Mouse (Mus musculus): ENCODE measurements around the gene Hbb-bt.
"Not testable (repeated sequence)": the region's sequence is repeated elsewhere in the genome, so short reads cannot be mapped to it uniquely, and the experiment has no call there.

Hbb-bt gene

DNA sequence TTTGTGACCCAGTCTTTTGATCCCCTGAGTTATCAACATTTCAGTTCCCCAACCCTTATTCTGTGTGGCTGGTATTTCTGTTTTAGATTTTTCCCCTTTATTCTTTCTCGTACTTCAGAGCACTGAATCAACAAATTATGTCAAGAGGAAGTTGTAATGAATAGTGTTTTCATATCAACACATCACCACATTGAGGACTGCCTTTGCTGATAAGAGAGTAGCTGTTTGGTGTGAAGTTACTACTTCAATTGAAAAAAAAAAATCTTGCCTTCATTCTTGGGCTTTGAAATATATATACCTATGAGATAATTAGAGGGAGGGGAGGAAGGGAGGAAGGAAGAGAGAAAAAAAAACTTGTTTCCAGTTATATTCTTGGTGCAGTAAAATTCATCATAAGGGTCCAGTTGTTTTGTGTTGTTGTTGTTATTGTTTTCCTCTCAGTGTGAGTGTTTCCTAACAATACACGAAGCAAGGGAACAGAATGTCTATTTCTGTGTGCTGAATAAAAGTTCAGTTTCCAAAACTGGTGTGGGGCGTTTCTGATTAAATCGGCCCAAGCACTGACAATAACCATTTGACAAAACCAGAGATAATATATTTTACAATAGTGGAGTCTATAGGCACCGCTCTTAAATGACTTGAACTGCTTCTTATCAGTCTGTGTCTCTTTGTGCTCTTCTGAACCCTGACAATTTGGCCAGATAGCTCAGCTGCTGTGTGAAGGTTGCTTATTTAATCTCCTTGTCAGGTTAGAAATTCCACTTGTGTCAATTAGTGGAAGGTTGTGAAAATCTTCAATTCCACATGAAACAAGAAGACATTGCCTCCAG lies 4.6 kb downstream of the Hbb-bt start:
- no peak for DNase-seq (ENCODE audit: low read depth, low spot score)

DNA sequence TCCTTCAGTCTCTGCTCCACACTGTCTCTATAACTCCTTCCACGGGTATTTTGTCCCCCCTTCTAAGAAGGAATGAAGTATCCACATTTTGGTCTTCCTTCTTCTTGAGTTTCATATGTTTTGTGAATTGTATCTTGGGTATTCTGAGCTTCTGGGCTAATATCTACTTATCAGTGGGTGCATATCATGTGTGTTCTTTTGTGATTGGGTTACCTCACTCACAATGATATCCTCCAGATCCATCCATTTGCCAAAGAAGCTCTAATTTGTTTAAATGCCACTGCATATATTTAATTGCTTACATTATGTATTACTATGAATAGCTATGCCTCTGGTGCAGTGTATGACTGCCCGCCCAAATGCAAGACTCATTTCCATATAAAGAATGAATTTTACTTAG lies 5.7 kb downstream of the Hbb-bt start:
- not testable (repeated sequence) for DNase-seq (ENCODE audit: low read depth, low spot score)

DNA sequence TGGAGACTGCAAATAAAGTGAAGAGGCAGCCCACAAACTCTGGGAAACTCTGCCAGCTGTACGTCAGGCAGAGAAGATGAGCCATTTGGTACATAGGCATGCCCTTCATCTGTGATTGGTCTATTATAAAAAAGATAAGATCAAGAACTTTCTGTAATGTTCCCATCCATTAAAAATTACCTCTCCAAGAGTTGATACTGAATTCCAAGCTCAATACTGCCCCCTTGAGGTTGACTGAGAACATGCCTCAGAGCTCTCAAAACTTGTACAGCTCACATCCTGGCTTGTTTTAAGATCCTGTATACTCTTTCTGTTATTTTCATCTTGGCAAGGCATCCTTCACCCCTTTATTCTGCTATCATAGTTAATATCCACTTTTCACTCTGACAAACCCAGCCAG lies 6.9 kb downstream of the Hbb-bt start:
- peak; percentile 61 for DNase-seq (ENCODE audit: low read depth, low spot score)

DNA sequence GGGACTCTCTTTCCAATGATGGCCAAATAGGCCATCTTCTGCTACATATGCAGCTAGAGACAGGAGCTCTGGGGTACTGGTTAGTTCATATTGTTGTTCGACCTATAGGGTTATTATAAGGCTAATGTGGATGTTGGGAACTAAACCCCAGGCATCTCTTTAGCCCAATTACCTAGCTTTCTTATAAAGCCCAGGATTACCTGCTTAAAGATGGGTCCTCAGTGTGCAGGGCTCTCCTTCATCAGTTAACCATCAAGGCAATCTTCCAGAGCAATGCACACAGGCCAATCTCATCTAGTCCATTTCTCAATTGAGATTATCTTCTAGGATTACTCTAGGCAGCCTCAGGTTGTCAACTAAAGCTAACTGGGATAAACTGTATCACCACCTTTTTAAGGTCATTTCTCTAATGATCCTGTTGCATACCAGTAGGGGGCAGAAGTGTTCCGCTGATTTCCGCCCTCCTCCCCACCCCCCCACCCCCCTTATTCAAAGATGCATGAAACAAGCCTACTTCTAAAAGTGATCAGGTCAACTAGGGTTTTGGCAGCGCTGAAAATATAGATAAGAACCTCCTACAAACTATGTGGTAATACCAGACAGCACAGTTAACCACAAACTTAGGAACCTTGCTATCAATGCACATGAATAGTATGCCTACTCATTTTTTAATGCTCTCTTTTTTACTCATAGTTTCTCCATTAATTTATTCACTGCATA lies 21.0 kb downstream of the Hbb-bt start:
- peak; percentile 7 for DNase-seq (ENCODE audit: low read depth, low spot score)

DNA sequence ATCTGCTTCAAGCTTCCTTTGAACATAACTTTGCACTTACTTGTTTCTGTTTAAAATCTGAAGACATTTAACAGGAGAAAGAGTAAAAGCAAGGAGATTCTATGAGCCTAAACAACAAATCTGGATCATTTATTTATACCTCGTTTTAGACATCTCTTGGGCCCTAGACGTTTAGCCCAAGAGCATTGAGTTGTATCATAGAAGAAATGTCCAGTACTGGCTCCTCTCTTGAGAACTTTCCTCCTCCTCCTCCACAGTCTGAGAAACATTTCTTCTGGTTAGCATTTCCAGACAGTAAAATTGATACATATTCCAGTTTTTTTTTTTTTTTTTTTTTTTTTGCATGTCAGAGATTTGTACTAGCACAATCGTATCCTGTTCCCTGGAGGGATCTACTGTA lies 22.1 kb downstream of the Hbb-bt start, which contains the start of gene Olfr67:
Olfr67 (minus strand) TSS at position 101 of the 400 bp plus-strand sequence.
- DNase-seq (ENCODE audit: low read depth, low spot score), result no peak

DNA sequence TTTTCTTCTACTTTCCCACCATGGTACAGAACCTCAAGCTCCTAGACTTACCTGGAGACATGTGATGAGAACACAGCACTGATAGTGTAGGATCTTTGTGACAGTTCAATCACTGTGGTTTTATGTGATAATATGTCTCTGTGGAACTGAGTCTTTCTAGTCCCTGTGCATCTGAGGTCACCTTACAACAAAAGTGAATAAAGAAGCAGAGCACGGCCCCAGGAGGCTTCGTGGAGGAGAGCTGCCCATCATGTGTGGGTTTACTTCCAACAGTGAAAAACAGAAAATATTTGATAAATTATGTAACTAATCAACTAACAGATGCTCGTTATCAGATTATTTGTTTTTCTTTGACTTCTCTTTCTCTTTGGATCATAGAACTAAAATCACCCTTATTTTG lies 34.2 kb downstream of the Hbb-bt start, which contains the start of gene Olfr68:
Olfr68 (minus strand) TSS at position 101 of the 400 bp plus-strand sequence.
- no peak for DNase-seq (ENCODE audit: low read depth, low spot score)

DNA sequence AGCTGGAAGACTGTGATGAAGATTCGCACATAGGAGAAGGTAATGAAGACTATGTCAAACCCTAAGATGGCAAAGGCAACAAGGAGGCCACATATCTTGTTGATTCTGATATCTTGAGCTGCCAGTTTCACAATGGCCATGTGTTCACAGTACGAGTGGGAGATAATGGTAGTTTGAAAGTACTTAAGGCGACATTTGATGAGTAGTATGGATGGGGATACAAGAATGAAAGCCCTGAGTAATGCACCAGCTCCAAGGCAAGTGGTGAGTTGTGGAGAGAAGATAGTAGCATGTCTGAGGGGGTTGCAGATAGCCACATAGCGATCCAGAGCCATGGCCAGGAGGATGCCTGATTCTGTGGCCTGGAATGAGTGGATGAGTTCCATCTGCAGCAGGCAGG lies 36.1 kb downstream of the Hbb-bt start:
- DNase-seq (ENCODE audit: low read depth, low spot score), result not testable (repeated sequence)

DNA sequence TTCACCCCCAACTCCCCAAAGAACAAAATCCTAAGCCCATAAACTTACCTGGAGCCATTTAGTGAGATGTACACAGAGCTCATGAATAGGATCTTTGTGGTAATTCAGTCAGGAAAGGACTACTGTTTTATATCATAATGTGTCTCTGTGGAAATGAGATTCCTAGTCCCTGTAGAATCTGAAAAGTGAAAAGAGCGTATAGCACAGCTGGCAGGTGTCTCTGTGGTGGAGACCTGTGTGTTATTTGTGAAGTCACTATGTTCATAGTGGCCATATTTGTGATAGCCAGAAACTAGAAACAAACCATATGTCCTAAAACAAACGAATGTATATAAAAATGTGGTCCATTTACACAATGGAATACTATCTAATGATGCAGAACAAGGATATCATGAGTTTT lies 42.3 kb downstream of the Hbb-bt start, which contains the start of gene Olfr69:
Olfr69 (minus strand) TSS at position 101 of the 400 bp plus-strand sequence.
- DNase-seq (ENCODE audit: low read depth, low spot score), result no peak

DNA sequence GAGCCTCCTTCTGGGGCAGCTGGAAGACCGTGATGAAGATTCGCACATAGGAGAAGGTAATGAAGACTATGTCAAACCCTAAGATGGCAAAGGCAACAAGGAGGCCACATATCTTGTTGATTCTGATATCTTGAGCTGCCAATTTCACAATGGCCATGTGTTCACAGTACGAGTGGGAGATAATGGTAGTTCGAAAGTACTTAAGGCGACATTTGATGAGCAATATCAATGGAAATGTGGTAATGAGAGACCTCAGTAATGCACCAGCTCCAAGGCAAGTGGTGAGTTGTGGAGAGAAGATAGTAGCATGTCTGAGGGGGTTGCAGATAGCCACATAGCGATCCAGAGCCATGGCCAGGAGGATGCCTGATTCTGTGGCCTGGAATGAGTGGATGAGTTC lies 46.1 kb downstream of the Hbb-bt start:
- not testable (repeated sequence) for DNase-seq (ENCODE audit: low read depth, low spot score)

All from ZHBTc4 (cell line).